Mouse (Mus musculus) brain, embryonic 14.5 days (tissue): ENCODE results near the gene Ugt1a5.

Experiments used
- CTCF ChIP-seq: fragments of 200-500 bp; IDR thresholded peaks from 2 replicates; pipeline ENCODE4 v1.5.1; 2012; ENCODE audit warnings: inconsistent platforms, mild to moderate bottlenecking, moderate library complexity, borderline replicate concordance; ENCODE audit not compliant: insufficient read depth, insufficient read length; ENCODE audit errors: extremely low read depth
- POLR2A ChIP-seq: fragments of 200-500 bp; IDR thresholded peaks from 2 replicates; pipeline ENCODE4 v1.6.1; 2012; ENCODE audit warnings: mild to moderate bottlenecking, inconsistent platforms, borderline replicate concordance; ENCODE audit not compliant: poor library complexity, insufficient read depth, insufficient read length, severe bottlenecking; ENCODE audit errors: extremely low read depth

GRCm38 (mm10) chr1:88197443-88197842 lies 31.6 kb downstream of the Ugt1a5 start:
- TF ChIP-seq CTCF: no peak
- no peak for TF ChIP-seq POLR2A
